Mouse (Mus musculus): Measurements from ENCODE around the gene Ttc23.
A peak's percentile ranks its signal among the peaks of the same experiment; 100 is the strongest.

Gene Ttc23

GRCm38 (mm10) chr7:67695906-67696305, 48.7 kb downstream of the Ttc23 start:
- no peak for DNase-seq (ENCODE audit: low spot score in 2 of 2)

DNA sequence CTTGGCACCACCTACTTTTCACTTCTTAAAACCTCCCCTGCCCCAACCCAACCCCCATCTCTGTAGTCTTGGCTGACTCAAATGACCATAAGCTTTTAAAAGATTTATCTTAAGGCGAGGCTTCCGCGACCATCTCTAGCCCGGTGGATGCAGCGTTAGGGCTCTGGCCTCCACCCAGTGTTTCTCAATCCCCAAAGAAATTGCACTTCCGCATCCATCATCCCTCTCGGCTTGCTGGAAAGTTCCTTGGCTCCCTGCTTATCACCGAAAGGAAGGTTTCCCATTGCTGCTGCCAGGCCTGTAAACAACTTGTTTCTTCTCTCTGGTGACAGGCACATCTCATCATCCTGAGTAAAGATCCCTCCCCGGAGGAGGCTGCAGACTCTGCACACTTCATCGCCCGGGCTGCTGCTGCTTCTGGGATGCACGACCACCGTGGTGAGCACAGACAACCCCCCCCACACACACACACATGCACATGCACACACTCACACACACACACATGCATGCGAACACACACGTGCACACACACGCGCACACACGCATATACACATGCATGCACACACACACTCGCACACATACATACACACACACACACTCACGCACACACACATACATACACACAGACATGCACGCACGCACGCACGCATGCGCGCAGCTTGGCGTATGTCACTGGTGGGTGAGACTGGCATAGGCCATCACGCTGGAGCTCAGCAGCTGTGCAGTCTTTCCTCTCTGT, 50.9 kb downstream of the Ttc23 start:
- no peak for DNase-seq (ENCODE audit: low spot score in 2 of 2)

DNA sequence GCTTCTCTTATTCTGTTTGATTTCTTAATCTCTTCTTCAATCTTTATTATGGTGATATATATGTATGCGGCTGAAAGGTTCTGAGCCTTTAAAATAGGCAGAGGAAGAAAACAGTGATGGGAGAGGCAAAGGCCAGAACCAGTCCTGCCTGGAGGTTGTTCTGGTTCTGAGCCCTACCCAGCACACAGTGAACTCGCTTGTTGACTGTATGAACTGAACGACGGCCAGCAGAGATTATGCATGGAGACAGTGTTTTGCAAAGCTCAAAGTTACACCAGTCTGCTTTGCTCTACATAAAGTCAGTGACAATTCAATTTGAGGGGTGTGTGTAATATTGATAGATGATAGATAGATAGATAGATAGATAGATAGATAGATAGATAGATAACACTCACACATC, 52.1 kb downstream of the Ttc23 start:
- DNase-seq (ENCODE audit: low spot score in 2 of 2) = no peak

DNA sequence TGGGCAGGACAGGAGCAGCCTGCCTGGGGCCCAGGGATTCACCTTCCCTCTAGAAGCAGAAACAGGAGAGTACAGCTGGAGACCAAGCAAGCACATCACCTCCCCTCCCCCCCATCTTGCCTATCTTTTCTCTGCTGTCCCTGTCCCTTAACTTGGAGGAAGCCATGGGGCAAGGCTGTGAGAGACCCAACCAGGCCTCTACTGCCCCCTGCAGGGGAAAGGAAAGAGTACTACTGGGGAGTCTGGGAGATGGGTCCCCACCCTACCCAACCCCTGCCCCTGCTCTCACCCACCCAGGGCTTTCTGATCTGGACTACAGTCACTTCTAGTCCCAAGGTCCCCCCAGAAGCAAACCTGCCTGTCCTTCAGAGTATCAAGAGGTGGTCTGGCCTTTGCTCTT, 53.6 kb downstream of the Ttc23 start:
- peak in 1 of 2 experiments; percentile 22 for DNase-seq (ENCODE audit: low spot score in 2 of 2)

- no peak for DNase-seq (ENCODE audit: low spot score in 2 of 2)
These were observed 54.2 kb downstream of the Ttc23 start for GRCm38 (mm10) chr7:67701252-67701914.

DNA sequence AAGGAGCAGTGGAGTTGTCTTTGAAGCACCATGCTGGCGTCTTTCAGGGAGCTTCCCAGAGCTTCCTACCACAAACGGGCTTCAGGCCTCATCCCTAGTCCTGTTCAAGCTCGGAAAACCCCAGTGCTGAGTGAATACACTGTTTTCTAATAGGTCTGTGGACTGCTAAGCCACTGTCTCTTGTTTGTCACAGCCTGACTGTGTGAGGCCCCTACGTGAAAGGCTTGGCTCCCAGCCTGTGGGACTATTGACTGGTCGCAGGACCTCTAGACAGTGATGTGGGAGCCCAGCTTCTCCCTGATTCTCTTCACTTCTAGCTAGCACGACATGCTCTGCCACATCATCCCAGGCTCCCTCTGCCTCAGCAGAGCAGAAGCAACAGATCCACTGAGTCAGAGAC, 61.0 kb downstream of the Ttc23 start:
- no peak for DNase-seq (ENCODE audit: low spot score in 2 of 2)

DNA sequence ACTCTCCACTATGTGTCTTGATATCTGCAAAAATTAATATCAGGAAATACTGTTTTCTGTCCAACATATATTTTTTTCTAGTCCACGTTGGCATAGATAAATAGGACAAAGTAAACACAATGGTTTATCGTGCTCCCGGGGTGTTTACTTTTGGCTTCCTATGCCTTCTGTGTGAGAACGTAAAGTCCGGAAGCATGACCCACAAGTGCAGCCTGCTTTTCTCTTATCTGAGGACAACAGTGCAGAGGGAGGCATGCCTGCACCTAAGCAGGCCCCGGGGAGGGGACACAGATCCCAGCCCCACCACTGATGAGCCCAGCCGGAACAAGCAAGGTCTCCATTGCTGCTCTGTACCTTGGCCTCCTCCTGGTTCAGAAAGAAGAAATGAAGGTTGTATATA, 63.0 kb downstream of the Ttc23 start:
- no peak for DNase-seq (ENCODE audit: low spot score in 2 of 2)

GRCm38 (mm10) chr7:67713820-67714510, 66.8 kb downstream of the Ttc23 start:
- peak; percentile 31 to 54 for DNase-seq (ENCODE audit: low spot score in 2 of 2)

GRCm38 (mm10) chr7:67715176-67715575, 68.0 kb downstream of the Ttc23 start:
- no peak for DNase-seq (ENCODE audit: low spot score in 2 of 2)

DNA sequence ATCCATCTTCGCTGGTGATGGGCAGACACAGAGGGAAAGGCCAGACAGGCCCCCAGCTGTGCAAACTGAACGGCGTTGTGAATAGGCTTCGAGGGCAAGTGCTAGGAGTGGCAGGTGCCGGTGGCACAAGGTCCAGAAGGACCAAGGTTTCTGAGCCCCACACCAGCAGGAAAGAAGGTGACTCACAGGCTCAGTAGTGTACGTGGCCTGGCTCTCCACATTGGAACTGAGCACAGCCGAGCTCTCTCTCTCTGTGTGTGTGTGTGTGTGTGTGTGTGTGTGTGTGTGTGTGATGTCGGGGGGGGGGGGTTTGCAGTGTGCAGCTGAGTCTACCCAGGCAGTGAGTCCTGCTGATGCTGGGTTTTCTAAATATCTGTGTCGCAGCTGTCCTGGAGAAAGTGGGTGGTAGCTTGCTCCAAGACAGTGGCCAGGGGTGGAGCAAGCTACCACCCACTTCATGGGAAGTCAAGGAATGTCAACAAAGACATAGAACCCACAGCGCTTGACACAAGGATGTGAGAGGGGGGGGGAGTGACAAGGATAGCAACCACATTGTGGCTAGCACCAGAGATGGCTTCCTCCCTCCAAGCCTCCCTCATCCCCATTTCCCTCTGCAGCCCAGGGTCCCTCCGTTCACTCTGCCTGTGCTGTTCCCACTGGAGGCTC, 69.1 kb downstream of the Ttc23 start:
- DNase-seq (ENCODE audit: low spot score in 2 of 2) = no peak

DNA sequence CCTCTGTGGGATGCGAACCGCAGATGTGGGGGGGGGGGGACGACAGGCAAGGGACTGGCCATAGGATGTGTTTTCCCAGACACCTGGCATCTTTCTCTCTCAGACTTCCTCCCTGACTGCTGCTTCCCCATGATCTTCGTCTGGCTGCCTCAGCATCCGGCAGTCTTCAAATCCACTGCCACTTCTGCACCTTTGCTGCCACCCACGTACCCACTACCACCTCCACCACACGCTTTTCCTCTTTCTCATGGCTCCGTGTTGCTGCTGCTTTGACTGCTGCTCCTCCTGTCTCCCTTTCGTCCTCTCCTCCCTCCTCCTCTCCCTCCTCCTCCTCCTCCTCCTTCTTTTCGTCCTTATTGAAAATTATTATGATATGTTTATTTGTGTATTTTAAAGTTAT, 69.7 kb downstream of the Ttc23 start:
- DNase-seq (ENCODE audit: low spot score in 2 of 2) = peak; percentile 25 to 26

DNA sequence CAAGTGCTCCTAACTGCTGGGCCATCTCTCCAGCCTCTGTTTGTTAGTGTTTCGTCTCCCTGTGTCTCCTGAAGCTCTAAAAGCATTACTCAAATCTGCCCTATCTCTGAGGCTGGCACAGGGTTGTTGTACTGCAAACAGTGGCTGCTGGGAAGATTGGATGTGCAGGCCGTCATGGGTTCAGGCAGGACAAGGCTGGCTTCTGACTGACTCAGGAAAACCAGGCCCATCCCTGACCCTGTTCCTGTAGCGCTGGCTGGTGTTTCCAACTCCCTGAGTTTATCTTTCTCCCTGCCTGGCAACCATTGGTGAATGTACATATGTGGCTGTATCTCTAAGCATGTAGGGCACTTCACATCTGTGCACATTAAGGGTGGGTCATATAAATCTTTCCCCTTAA, 70.3 kb downstream of the Ttc23 start:
- DNase-seq (ENCODE audit: low spot score in 2 of 2) = no peak

GRCm38 (mm10) chr7:67718804-67719203, 71.6 kb downstream of the Ttc23 start:
- DNase-seq (ENCODE audit: low spot score in 2 of 2) = no peak

GRCm38 (mm10) chr7:67722163-67722562, 75.0 kb downstream of the Ttc23 start:
- DNase-seq (ENCODE audit: low spot score in 2 of 2) = no peak

- no peak for DNase-seq (ENCODE audit: low spot score in 2 of 2)
These were observed 77.3 kb downstream of the Ttc23 start for GRCm38 (mm10) chr7:67724536-67724935.

- no peak for DNase-seq (ENCODE audit: low spot score in 2 of 2)
These were observed 77.8 kb downstream of the Ttc23 start for GRCm38 (mm10) chr7:67725016-67725415.

- DNase-seq (ENCODE audit: low spot score in 2 of 2) = no peak
These were observed 81.0 kb downstream of the Ttc23 start for GRCm38 (mm10) chr7:67728203-67728602.

GRCm38 (mm10) chr7:67728809-67729208, 81.6 kb downstream of the Ttc23 start:
- DNase-seq (ENCODE audit: low spot score in 2 of 2) = no peak

DNA sequence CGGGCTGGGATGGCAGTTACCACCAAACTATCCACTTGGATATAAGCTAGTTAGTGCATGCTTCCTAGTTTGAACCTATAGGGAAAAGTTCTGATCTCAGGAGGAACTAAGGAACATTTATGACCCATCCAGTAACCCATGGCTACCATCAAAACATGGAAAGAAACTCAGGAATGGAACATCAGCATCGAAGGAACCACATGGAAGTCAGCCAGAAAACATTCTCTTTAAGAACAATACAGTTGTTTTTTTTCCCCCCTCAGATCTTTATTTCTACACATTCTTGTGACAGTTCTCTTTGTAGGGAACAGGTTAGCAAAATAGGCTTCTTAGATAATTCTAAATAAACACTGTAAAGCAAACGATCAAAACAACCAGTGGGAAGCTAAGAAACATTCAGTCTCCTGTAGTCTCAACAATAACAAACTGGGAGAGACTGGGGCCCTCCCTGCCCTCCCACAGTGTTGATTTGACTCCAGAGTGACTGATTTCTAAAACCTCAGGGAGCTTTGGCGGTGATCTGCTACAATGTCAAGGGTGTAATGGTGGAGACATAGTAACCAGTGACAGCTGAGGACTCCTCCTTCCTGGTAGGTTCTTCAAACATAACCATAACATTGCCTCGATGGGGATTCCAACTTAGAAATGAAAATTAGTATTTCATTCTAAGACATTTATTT, 83.4 kb downstream of the Ttc23 start:
- DNase-seq (ENCODE audit: low spot score in 2 of 2) = no peak

GRCm38 (mm10) chr7:67732276-67732675, 85.1 kb downstream of the Ttc23 start:
- DNase-seq (ENCODE audit: low spot score in 2 of 2) = no peak

DNA sequence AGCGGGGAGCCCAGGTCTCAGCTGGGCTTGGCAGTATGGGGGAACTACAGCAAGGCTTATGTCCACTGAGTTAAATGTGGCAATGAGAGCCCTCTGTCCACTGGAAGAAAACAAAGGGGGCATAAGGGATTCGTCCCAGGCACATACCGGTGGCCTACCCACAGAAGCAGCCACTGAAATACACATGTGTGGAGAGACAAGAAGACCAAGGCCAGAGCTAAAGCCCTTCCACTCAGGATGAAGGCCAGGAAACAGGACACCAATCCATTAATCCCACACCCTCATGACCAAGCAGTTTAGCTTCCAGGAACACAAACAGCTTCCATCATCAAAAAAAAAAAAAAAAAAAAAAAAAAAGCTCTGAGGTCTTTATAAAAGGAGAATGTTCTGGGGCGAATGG, 93.2 kb downstream of the Ttc23 start:
- no peak for DNase-seq (ENCODE audit: low spot score in 2 of 2)

GRCm38 (mm10) chr7:67740796-67741195, 93.6 kb downstream of the Ttc23 start:
- no peak for DNase-seq (ENCODE audit: low spot score in 2 of 2)
